Mouse (Mus musculus): Measurements from ENCODE around the gene Defa17. TPM values are rescaled to one million over a fixed set of nuclear protein-coding genes. Genes with fewer than 3 reads are reported as not detected.
"Not testable (repeated sequence)": the region's sequence is repeated elsewhere in the genome, so short reads cannot be mapped to it uniquely, and the experiment has no call there.

The Defa17 gene
- polyA plus RNA-seq (2012; rRNA removed), result 283 and 431 TPM in 2 replicates

DNA sequence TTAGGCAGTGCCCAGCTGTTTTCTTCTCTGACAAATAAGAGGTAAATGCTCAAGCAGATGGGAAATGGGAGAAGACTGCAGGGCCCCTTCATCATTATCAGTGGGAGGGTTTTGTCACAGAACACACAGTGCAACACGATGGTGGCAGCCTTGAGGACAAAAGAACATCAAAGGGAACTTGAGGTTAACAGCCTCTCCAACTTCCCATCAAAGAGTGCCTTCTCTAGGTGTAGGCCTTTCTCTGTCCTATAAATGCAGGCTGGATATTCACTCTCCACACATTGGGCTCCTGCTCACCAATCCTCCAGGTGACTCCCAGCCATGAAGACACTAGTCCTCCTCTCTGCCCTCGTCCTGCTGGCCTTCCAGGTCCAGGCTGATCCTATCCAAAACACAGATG is at the start of gene Defa17:
Defa17 (plus strand) TSS at position 301 of the 400 bp plus-strand sequence.
- 83% methylated on average over 1 of the region's 2 CpGs for WGBS
- DNase-seq (ENCODE audit: low read depth, low spot score), result not testable (repeated sequence)

DNA sequence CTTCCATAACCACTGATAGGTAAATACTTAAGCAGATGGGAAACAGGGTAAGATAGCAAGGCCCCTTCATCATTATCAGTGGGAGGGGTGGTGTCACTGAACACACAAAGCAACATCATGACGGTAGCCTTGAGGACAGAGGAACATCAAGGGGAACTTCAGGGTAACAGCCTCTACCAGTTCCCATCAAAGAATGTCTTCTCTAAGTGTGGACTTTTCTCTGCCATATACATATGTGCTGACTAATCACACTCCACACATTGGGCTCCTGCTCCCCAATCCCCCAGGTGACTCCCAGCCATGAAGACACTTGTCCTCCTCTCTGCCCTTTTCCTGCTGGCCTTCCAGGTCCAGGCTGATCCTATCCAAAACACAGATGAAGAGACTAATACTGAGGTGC is 37.7 kb upstream of the Defa17 start, which contains the start of gene Defa26:
Defa26 (plus strand) TSS at position 301 of the 400 bp plus-strand sequence.
- DNase-seq (ENCODE audit: low read depth, low spot score), result not testable (repeated sequence)
- WGBS, result 83% methylated on average over 1 of the region's 1 CpGs

DNA sequence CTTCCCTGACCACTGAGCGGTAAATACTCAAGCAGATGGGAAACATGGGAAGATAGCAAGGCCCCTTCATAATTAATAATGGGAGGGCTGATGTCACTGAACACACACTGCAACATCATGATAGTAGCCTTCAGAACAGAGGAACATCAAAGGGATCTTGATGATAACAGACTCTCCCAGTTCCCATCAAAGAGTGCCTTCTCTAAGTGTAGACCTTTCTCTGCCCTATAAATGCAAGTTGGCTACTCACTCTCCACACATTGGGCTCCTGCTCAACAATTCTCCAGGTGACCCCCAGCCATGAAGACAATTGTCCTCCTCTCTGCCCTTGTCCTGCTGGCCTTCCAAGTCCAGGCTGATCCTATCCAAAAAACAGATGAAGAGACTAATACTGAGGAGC is 9.9 kb downstream of the Defa17 start, which contains the start of gene Defa34:
Defa34 (plus strand) TSS at position 301 of the 400 bp plus-strand sequence.
- 60% methylated on average over 1 of the region's 1 CpGs for WGBS
- DNase-seq (ENCODE audit: low read depth, low spot score), result not testable (repeated sequence)

DNA sequence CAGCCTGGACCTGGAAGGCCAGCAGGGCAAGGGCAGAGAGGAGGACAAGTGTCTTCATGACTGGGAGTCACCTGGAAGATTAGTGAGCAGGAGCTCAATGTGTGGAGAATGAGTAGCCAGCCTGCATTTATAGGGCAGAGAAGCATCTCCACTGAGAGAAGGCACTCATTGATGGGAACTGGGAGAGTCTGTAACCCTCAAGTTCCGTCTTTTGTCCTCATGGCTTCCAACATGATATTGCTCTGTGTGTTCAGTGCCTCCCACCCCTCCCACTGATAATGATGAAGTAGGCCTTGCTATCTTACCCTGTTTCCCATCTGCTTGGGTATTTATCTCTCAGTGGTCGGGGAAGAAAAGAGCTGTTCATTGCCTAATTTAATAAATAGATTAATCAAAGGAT is 48.0 kb downstream of the Defa17 start, which contains the start of gene AY761184:
AY761184 (minus strand) TSS at position 101 of the 400 bp plus-strand sequence.
- DNase-seq (ENCODE audit: low read depth, low spot score), result not testable (repeated sequence)
- WGBS, result 68% methylated on average over 2 of the region's 2 CpGs

Other genes with a start within 250 kb of the Defa17 start
- gene Defa36, start 228.4 kb upstream of the Defa17 start, polyA plus RNA-seq (2012; rRNA removed), result 942 and 3,726 TPM in 2 replicates
- gene Gm7849, start 199.2 kb upstream of the Defa17 start, polyA plus RNA-seq (2012; rRNA removed), result 10.2 TPM in 1 of 2 replicates, not detected in the other
- 11,485 TPM in 1 of 2 replicates, not detected in the other for gene Defa20, start 146.5 kb upstream of the Defa17 start, polyA plus RNA-seq (2012; rRNA removed)
- gene Defa32, start 126.7 kb upstream of the Defa17 start, polyA plus RNA-seq (2012; rRNA removed), result 6,500 TPM in 1 of 2 replicates, not detected in the other
- not detected in 2 replicates for gene Defa37, start 90.4 kb upstream of the Defa17 start, polyA plus RNA-seq (2012; rRNA removed)
- 1.2 TPM in 1 of 2 replicates, not detected in the other for gene Defa28, start 72.8 kb upstream of the Defa17 start, polyA plus RNA-seq (2012; rRNA removed)
- 7,316 TPM in 1 of 2 replicates, not detected in the other for gene Gm7861, start 61.3 kb upstream of the Defa17 start, polyA plus RNA-seq (2012; rRNA removed)
- gene Defa26, start 37.6 kb upstream of the Defa17 start, polyA plus RNA-seq (2012; rRNA removed), result 15.3 and 91.7 TPM in 2 replicates
- 1.1 and 133 TPM in 2 replicates for gene Defa34, start 10.0 kb downstream of the Defa17 start, polyA plus RNA-seq (2012; rRNA removed)
- gene AY761184, start 47.9 kb downstream of the Defa17 start, polyA plus RNA-seq (2012; rRNA removed), result 632 and 1,019 TPM in 2 replicates
- gene Defa24, start 78.7 kb downstream of the Defa17 start, polyA plus RNA-seq (2012; rRNA removed), result 6,633 and 11,671 TPM in 2 replicates
- gene Defb50, start 167.8 kb downstream of the Defa17 start, polyA plus RNA-seq (2012; rRNA removed), result not detected in 2 replicates
- gene Defb2, start 184.1 kb downstream of the Defa17 start, polyA plus RNA-seq (2012; rRNA removed), result not detected in 2 replicates
- gene Defb10, start 203.1 kb downstream of the Defa17 start, polyA plus RNA-seq (2012; rRNA removed), result not detected in 2 replicates
- gene Defb9, start 229.6 kb downstream of the Defa17 start, polyA plus RNA-seq (2012; rRNA removed), result not detected in 2 replicates